Mouse (Mus musculus): ENCODE measurements at regions not wholly inside any gene's neighbourhood (a gene's known extent, or its start where the extent isn't known, plus 50 kb on each side); places are given as distances from the start of the nearest gene placed in this dataset.

GRCm38 (mm10) chr4:124149771-124150451 lies 232.1 kb upstream of the 4930535I16Rik start:
- peak; percentile 15 to 43 for DNase-seq

- DNase-seq = no peak
Observed at GRCm38 (mm10) chr4:124149037-124149436, 231.2 kb upstream of the 4930535I16Rik start.

- no peak for DNase-seq
Observed at GRCm38 (mm10) chr4:124147276-124147675, 229.5 kb upstream of the 4930535I16Rik start.

GRCm38 (mm10) chr4:124146135-124146534 lies 228.3 kb upstream of the 4930535I16Rik start:
- peak; percentile 61 to 73 for DNase-seq

GRCm38 (mm10) chr4:124143630-124144029 lies 225.8 kb upstream of the 4930535I16Rik start:
- no peak for DNase-seq

- DNase-seq = no peak
Observed at GRCm38 (mm10) chr4:124143226-124143625, 225.4 kb upstream of the 4930535I16Rik start.

GRCm38 (mm10) chr4:124142083-124142482 lies 224.3 kb upstream of the 4930535I16Rik start:
- DNase-seq = peak; percentile 94 to 97

- peak in 1 of 2 experiments; percentile 26 for DNase-seq
Observed at GRCm38 (mm10) chr4:124135165-124135470, 217.3 kb upstream of the 4930535I16Rik start.

GRCm38 (mm10) chr4:124134341-124135164 lies 216.7 kb upstream of the 4930535I16Rik start:
- DNase-seq = no peak

- no peak for DNase-seq
Observed at GRCm38 (mm10) chr4:124130946-124131345, 213.1 kb upstream of the 4930535I16Rik start.

GRCm38 (mm10) chr4:124126258-124126657 lies 208.4 kb upstream of the 4930535I16Rik start:
- no peak for DNase-seq

- DNase-seq = no peak
Observed at GRCm38 (mm10) chr4:124120334-124120733, 202.5 kb upstream of the 4930535I16Rik start.

GRCm38 (mm10) chr4:124113856-124114345 lies 196.1 kb upstream of the 4930535I16Rik start:
- peak; percentile 18 to 54 for DNase-seq

- DNase-seq = peak in 1 of 2 experiments; percentile 35
Observed at GRCm38 (mm10) chr4:124110705-124111104, 192.9 kb upstream of the 4930535I16Rik start.

- DNase-seq = no peak
Observed at GRCm38 (mm10) chr4:124109371-124109770, 191.5 kb upstream of the 4930535I16Rik start.

GRCm38 (mm10) chr4:124102684-124103083 lies 184.9 kb upstream of the 4930535I16Rik start:
- DNase-seq = peak; percentile 22 to 32

- no peak for DNase-seq
Observed at GRCm38 (mm10) chr4:124086801-124087200, 169.0 kb upstream of the 4930535I16Rik start.

GRCm38 (mm10) chr4:124086254-124086653 lies 168.4 kb upstream of the 4930535I16Rik start:
- DNase-seq = no peak

GRCm38 (mm10) chr4:124079603-124080002 lies 161.8 kb upstream of the 4930535I16Rik start:
- no peak for DNase-seq

GRCm38 (mm10) chr4:124075551-124075950 lies 157.7 kb upstream of the 4930535I16Rik start:
- no peak for DNase-seq

GRCm38 (mm10) chr4:124073646-124074045 lies 155.8 kb upstream of the 4930535I16Rik start:
- DNase-seq = no peak

- DNase-seq = no peak
Observed at GRCm38 (mm10) chr4:124064601-124065000, 146.8 kb upstream of the 4930535I16Rik start.

- peak; percentile 24 to 48 for DNase-seq
Observed at GRCm38 (mm10) chr4:124063269-124064100, 145.7 kb upstream of the 4930535I16Rik start.
